Mouse (Mus musculus): ENCODE measurements around the gene Pald1.

- TF ChIP-seq CTCF (IDR thresholded peaks at IDR 0.05; ENCODE audit: insufficient read depth, low read length) (no peak), POLR2A (IDR thresholded peaks at IDR 0.05; ENCODE audit: borderline replicate concordance, extremely low read depth, low read depth, low read length) (no peak)
Observed at GRCm38 (mm10) chr10:61272631-61273030, 110.7 kb downstream of the Pald1 start.

All from lung, adult 2 months (tissue).